Mouse (Mus musculus) limb, embryonic 15.5 days (tissue): Measurements from ENCODE around the gene Tyro3. TPM values are rescaled to one million over a fixed set of nuclear protein-coding genes. Genes with fewer than 3 reads are reported as not detected.

Source experiments
- ATAC-seq: fragments of 200-750 bp; cut with Nextera tagmentation; 2 replicates; pipeline ENCODE4 v1.8.0; 2017; ENCODE audit warnings: low read depth, moderate TSS enrichment; ENCODE audit not compliant: insufficient number of reproducible peaks, low FRiP score, low TSS enrichment
- H3K27ac ChIP-seq: fragments of 300-500 bp; sonication (generic); 2 replicates; pipeline ENCODE4 v1.5.1; 2015; ENCODE audit warnings: moderate library complexity, mild to moderate bottlenecking, inconsistent platforms
- H3K27me3 ChIP-seq: fragments of 300-500 bp; sonication (generic); 2 replicates; pipeline ENCODE4 v1.6.1; 2015; ENCODE audit warnings: inconsistent platforms
- H3K36me3 ChIP-seq: fragments of 300-500 bp; sonication (generic); 2 replicates; pipeline ENCODE4 v1.6.1; 2015; ENCODE audit warnings: inconsistent platforms
- H3K4me1 ChIP-seq: fragments of 300-500 bp; sonication (generic); 2 replicates; pipeline ENCODE4 v1.6.1; 2015; ENCODE audit warnings: inconsistent platforms
- H3K4me2 ChIP-seq: fragments of 300-500 bp; sonication (generic); 2 replicates; pipeline ENCODE4 v1.6.1; 2015; ENCODE audit warnings: mild to moderate bottlenecking, inconsistent platforms
- H3K4me3 ChIP-seq: fragments of 300-500 bp; sonication (generic); 2 replicates; pipeline ENCODE4 v1.5.1; 2015; ENCODE audit warnings: mild to moderate bottlenecking, inconsistent platforms
- H3K9ac ChIP-seq: fragments of 300-500 bp; sonication (generic); 2 replicates; pipeline ENCODE4 v1.6.1; 2015; ENCODE audit warnings: inconsistent platforms
- H3K9me3 ChIP-seq: fragments of 300-500 bp; sonication (generic); 2 replicates; pipeline ENCODE4 v1.6.1; 2016; ENCODE audit warnings: inconsistent platforms
- WGBS: fragments of 180-500 bp; shearing (Covaris S2); methylation state at CpG from one replicate; pipeline ENCODE4 v1.1.7; 2015; 5-methylcytosine and 5-hydroxymethylcytosine counted together
- polyA plus RNA-seq: library from polyadenylated mRNA; unstranded; fragments of >200 nt; fragmentation: Nextera tagmentation; extraction: Ambion mirVana; gene quantifications from 2 replicates; pipeline ENCODE4 v1.2.1, GENCODE M21; 2015

Tyro3 gene
- polyA plus RNA-seq, 1 experiment from 2014 or later, result 32.6 TPM

- no peaks in the 10 kb centered on the region for H3K27me3 ChIP-seq
- WGBS, result 56% methylated on average over 4 of the region's 4 CpGs
These were observed 11.3 kb downstream of the Tyro3 start for GRCm38 (mm10) chr2:119808881-119809280.

GRCm38 (mm10) chr2:119810890-119811289, 13.4 kb downstream of the Tyro3 start:
- no peak overlapping the region for H3K9ac ChIP-seq
- H3K27ac ChIP-seq, result no peak overlapping the region
- WGBS, result 82% methylated on average over 12 of the region's 12 CpGs
- H3K36me3 ChIP-seq, result peaks cover 84% of the 10 kb centered on the region
- H3K9me3 ChIP-seq, result no peaks in the 10 kb centered on the region
- H3K4me1 ChIP-seq, result peaks cover 9% of the 10 kb centered on the region; the same call in 1 of the 2 replicates
- no peak overlapping the region for H3K4me2 ChIP-seq
- no peaks in the 10 kb centered on the region for H3K27me3 ChIP-seq
- ATAC-seq, result no peak
- no peak overlapping the region for H3K4me3 ChIP-seq

More at GRCm38 (mm10) chr2:119808881-119809280, 11.3 kb downstream of the Tyro3 start:
- peaks cover 96% of the 10 kb centered on the region for H3K36me3 ChIP-seq
- no peak for ATAC-seq
- H3K27ac ChIP-seq, result no peak overlapping the region
- no peak overlapping the region for H3K9ac ChIP-seq
- H3K4me3 ChIP-seq, result no peak overlapping the region
- H3K4me1 ChIP-seq, result peaks cover 12% of the 10 kb centered on the region; the same call in 1 of the 2 replicates
- no peak overlapping the region for H3K4me2 ChIP-seq
- no peaks in the 10 kb centered on the region for H3K9me3 ChIP-seq

- H3K4me2 ChIP-seq, result no peak overlapping the region
- no peak overlapping the region for H3K4me3 ChIP-seq
- no peak overlapping the region for H3K27ac ChIP-seq
- 85% methylated on average over 14 of the region's 14 CpGs for WGBS
- H3K36me3 ChIP-seq, result peaks cover 83% of the 10 kb centered on the region
- no peak for ATAC-seq
- peaks cover 9% of the 10 kb centered on the region; the same call in 1 of the 2 replicates for H3K4me1 ChIP-seq
- no peak overlapping the region for H3K9ac ChIP-seq
- H3K27me3 ChIP-seq, result no peaks in the 10 kb centered on the region
- H3K9me3 ChIP-seq, result no peaks in the 10 kb centered on the region
These were observed 14.1 kb downstream of the Tyro3 start for GRCm38 (mm10) chr2:119811490-119812146.

- 30% methylated on average over 7 of the region's 7 CpGs for WGBS
- peak overlapping the region; percentile 23; the same call in 1 of the 2 replicates for H3K27ac ChIP-seq
- no peak for ATAC-seq
These were observed 16.9 kb downstream of the Tyro3 start for GRCm38 (mm10) chr2:119814376-119814933.

GRCm38 (mm10) chr2:119816611-119817010, 19.1 kb downstream of the Tyro3 start:
- no peak overlapping the region for H3K27ac ChIP-seq
- H3K9ac ChIP-seq, result no peak overlapping the region
- H3K36me3 ChIP-seq, result peaks cover 48% of the 10 kb centered on the region
- 91% methylated on average over 13 of the region's 13 CpGs for WGBS
- ATAC-seq, result no peak
- H3K4me2 ChIP-seq, result no peak overlapping the region
- H3K4me1 ChIP-seq, result peaks cover 11% of the 10 kb centered on the region; the same call in 1 of the 2 replicates
- no peaks in the 10 kb centered on the region for H3K9me3 ChIP-seq
- H3K27me3 ChIP-seq, result no peaks in the 10 kb centered on the region
- no peak overlapping the region for H3K4me3 ChIP-seq

More at GRCm38 (mm10) chr2:119814376-119814933, 16.9 kb downstream of the Tyro3 start:
- no peak overlapping the region for H3K4me2 ChIP-seq
- no peak overlapping the region for H3K9ac ChIP-seq
- H3K27me3 ChIP-seq, result no peaks in the 10 kb centered on the region
- H3K36me3 ChIP-seq, result peaks cover 69% of the 10 kb centered on the region
- H3K4me3 ChIP-seq, result no peak overlapping the region
- no peaks in the 10 kb centered on the region for H3K9me3 ChIP-seq
- peaks cover 11% of the 10 kb centered on the region; the same call in 1 of the 2 replicates for H3K4me1 ChIP-seq

GRCm38 (mm10) chr2:119817047-119817446, 19.5 kb downstream of the Tyro3 start:
- Histone ChIP-seq H3K9ac (no peak overlapping the region), H3K36me3 (peaks cover 44% of the 10 kb centered on the region), H3K4me1 (peaks cover 11% of the 10 kb centered on the region; the same call in 1 of the 2 replicates), H3K27ac (no peak overlapping the region), H3K4me2 (no peak overlapping the region), H3K9me3 (no peaks in the 10 kb centered on the region), H3K27me3 (no peaks in the 10 kb centered on the region), H3K4me3 (no peak overlapping the region)
- 79% methylated on average over 5 of the region's 5 CpGs for WGBS
- ATAC-seq, result no peak

- Histone ChIP-seq H3K27ac (peak overlapping the region; percentile 47; the same call in 1 of the 2 replicates), H3K4me2 (no peak overlapping the region), H3K4me1 (peaks cover 7% of the 10 kb centered on the region; the same call in 1 of the 2 replicates), H3K9me3 (no peaks in the 10 kb centered on the region), H3K4me3 (no peak overlapping the region), H3K9ac (no peak overlapping the region), H3K27me3 (no peaks in the 10 kb centered on the region), H3K36me3 (peaks cover 27% of the 10 kb centered on the region)
- 43% methylated on average over 9 of the region's 9 CpGs for WGBS
- no peak for ATAC-seq
These were observed 21.2 kb downstream of the Tyro3 start for GRCm38 (mm10) chr2:119818668-119819272.

GRCm38 (mm10) chr2:119821136-119821535, 23.6 kb downstream of the Tyro3 start:
- Histone ChIP-seq H3K27me3 (no peaks in the 10 kb centered on the region), H3K27ac (no peak overlapping the region), H3K36me3 (peaks cover 19% of the 10 kb centered on the region), H3K4me1 (0 out of 2 replicates have a peak, but pooled peaks cover 3% of the 10 kb centered on the region), H3K9ac (no peak overlapping the region), H3K4me2 (no peak overlapping the region), H3K4me3 (no peak overlapping the region), H3K9me3 (no peaks in the 10 kb centered on the region)
- no peak for ATAC-seq
- 85% methylated on average over 9 of the region's 9 CpGs for WGBS

- Histone ChIP-seq H3K27me3 (no peaks in the 10 kb centered on the region), H3K9me3 (no peaks in the 10 kb centered on the region), H3K4me2 (no peak overlapping the region), H3K9ac (no peak overlapping the region), H3K27ac (no peak overlapping the region), H3K4me3 (no peak overlapping the region), H3K36me3 (no peaks in the 10 kb centered on the region), H3K4me1 (no peaks in the 10 kb centered on the region)
- 64% methylated on average over 2 of the region's 2 CpGs for WGBS
- no peak for ATAC-seq
These were observed 33.0 kb downstream of the Tyro3 start for GRCm38 (mm10) chr2:119830579-119830978.

- H3K36me3 ChIP-seq, result no peaks in the 10 kb centered on the region
- no peaks in the 10 kb centered on the region for H3K4me1 ChIP-seq
- no peak for ATAC-seq
- no peak overlapping the region for H3K27ac ChIP-seq
- no peak overlapping the region for H3K4me2 ChIP-seq
- no peaks in the 10 kb centered on the region for H3K27me3 ChIP-seq
- H3K9me3 ChIP-seq, result no peaks in the 10 kb centered on the region
- WGBS, result 83% methylated on average over 4 of the region's 4 CpGs
- no peak overlapping the region for H3K9ac ChIP-seq
- H3K4me3 ChIP-seq, result no peak overlapping the region
These were observed 36.7 kb downstream of the Tyro3 start for GRCm38 (mm10) chr2:119834231-119834630.

GRCm38 (mm10) chr2:119837616-119838015, 40.1 kb downstream of the Tyro3 start:
- Histone ChIP-seq H3K4me2 (no peak overlapping the region), H3K4me3 (no peak overlapping the region), H3K9ac (no peak overlapping the region), H3K9me3 (no peaks in the 10 kb centered on the region), H3K27me3 (no peaks in the 10 kb centered on the region), H3K36me3 (no peaks in the 10 kb centered on the region), H3K27ac (no peak overlapping the region), H3K4me1 (no peaks in the 10 kb centered on the region)
- ATAC-seq, result no peak
- 88% methylated on average over 7 of the region's 7 CpGs for WGBS
